Mouse (Mus musculus): ENCODE data around the gene Ptcd2. TPM values are rescaled to one million over a fixed set of nuclear protein-coding genes. Genes with fewer than 3 reads are reported as not detected.

Ptcd2 gene
- total and polyA plus RNA-seq, 2 experiments from 2014 or later = 47.6 to 57.6 TPM

DNA sequence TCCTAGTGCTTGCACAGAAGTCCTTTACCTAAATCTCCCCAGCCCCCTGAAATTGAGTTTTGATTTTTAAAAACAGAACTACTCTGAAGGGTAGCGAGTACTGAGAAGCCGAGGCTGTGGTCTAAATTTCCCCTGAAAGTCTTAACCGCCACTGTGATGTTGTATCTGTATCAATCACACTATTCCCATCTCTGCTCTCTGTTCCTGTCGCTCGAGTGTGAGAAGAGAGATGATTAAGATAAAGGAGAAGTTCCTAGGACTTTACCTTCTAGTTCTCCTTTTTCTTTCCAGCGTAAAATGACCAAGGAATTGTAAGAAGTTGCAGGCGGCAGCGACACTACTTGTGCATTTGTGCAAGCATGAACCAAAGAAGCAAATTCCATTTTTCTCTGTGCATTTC lies 38.3 kb downstream of the Ptcd2 start:
- no peak for DNase-seq
- no peak for TF ChIP-seq CTCF (IDR thresholded peaks at IDR 0.05; ENCODE audit: low read depth)
- Histone ChIP-seq H3K9me3 (ENCODE audit: low read length) (no peaks in the 10 kb centered on the region), H3K36me3 (ENCODE audit: insufficient read depth) (no peaks in the 10 kb centered on the region), H3K27ac (ENCODE audit: low read depth, low read length) (no peak overlapping the region), H3K9ac (no peak overlapping the region), H3K27me3 (ENCODE audit: insufficient read depth, low read length) (no peaks in the 10 kb centered on the region), H3K4me3 (ENCODE audit: low read depth, low read length) (no peak overlapping the region), H3K4me2 (ENCODE audit: low read depth) (no peak overlapping the region), H3K4me1 (ENCODE audit: insufficient read depth) (peaks cover 4% of the 10 kb centered on the region; the same call in 1 of the 2 replicates)
- 94% methylated on average over 8 of the region's 8 CpGs for WGBS
- ATAC-seq = no peak

DNA sequence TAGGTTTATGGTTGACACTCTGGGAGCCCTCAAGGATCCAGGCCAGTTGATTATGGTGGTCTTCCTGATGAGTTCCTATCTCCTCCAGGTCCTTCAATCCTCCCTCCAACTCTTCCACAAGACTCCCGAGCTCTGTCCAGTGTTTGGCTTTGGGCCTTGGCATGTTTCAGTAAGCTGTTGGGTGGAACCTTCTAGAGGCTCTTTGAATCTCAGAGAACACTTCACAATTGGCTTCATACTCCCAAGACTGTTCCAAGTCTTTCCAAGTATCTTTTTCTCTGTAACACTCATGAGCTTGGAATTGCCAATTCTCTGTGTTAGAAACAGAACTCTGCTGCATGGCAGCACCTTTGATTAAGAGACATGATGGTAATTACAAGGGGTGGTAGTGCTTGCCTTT lies 39.3 kb downstream of the Ptcd2 start:
- ATAC-seq = no peak
- H3K9me3 ChIP-seq (ENCODE audit: low read length) = no peaks in the 10 kb centered on the region
- 85% methylated on average over 1 of the region's 1 CpGs for WGBS
- H3K9ac ChIP-seq = no peak overlapping the region
- no peaks in the 10 kb centered on the region for H3K27me3 ChIP-seq (ENCODE audit: insufficient read depth, low read length)
- H3K36me3 ChIP-seq (ENCODE audit: insufficient read depth) = no peaks in the 10 kb centered on the region
- H3K4me2 ChIP-seq (ENCODE audit: low read depth) = no peak overlapping the region
- no peak for TF ChIP-seq CTCF (IDR thresholded peaks at IDR 0.05; ENCODE audit: low read depth)
- DNase-seq = no peak
- no peak overlapping the region for H3K4me3 ChIP-seq (ENCODE audit: low read depth, low read length)
- no peak overlapping the region for H3K27ac ChIP-seq (ENCODE audit: low read depth, low read length)
- peaks cover 4% of the 10 kb centered on the region; the same call in 1 of the 2 replicates for H3K4me1 ChIP-seq (ENCODE audit: insufficient read depth)

DNA sequence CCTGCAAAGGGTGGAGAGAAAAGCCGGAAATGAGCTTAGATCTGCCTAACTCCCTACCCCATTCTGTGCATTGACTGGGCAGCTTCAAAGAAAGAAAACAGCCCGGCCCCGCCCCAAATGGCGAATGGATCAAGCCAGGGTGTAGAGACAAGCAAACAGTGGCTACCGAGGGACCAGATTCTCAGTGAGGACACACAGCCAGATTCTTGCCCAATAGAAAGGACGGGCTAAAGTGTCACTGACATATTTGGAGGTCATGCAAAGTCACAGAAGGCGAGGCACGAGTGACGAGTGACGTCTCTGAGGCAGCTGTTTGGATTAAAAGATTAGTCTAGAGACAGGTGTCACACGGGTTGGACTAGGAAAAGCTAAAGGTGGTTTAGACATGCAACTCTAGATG lies 40.1 kb downstream of the Ptcd2 start:
- 70% methylated on average over 11 of the region's 11 CpGs for WGBS

DNA sequence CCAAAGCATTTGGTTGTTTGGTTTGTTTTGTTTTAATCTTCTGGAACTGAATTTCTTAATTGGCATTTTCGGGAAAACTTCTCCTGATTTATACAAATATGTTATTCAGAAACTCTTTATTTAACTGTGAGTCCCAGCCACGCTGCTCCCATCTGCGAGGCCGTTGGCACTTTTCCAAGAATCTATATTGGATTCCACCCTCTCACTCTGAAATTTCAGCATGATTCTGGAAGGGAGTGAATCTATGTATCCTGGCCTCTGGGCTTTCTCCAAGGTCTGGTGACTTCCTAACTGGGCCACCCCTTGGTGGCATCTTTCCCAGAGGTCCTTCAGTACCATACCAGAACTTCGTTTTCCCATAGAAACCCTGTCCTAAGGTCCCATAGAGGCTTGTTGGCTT lies 40.7 kb downstream of the Ptcd2 start:
- WGBS = 43% methylated on average over 5 of the region's 5 CpGs
- Histone ChIP-seq H3K4me1 (ENCODE audit: insufficient read depth) (peaks cover 4% of the 10 kb centered on the region; the same call in 1 of the 2 replicates), H3K36me3 (ENCODE audit: insufficient read depth) (no peaks in the 10 kb centered on the region), H3K4me2 (ENCODE audit: low read depth) (no peak overlapping the region), H3K9me3 (ENCODE audit: low read length) (no peaks in the 10 kb centered on the region), H3K27me3 (ENCODE audit: insufficient read depth, low read length) (no peaks in the 10 kb centered on the region), H3K9ac (no peak overlapping the region), H3K4me3 (ENCODE audit: low read depth, low read length) (no peak overlapping the region), H3K27ac (ENCODE audit: low read depth, low read length) (peak overlapping the region; percentile 24; the same call in 1 of the 2 replicates)
- ATAC-seq = peak; percentile 70
- DNase-seq = peak; percentile 83
- TF ChIP-seq CTCF (IDR thresholded peaks at IDR 0.05; ENCODE audit: low read depth) = no peak

More for the DNA sequence above, 40.1 kb downstream of the Ptcd2 start:
- DNase-seq = no peak
- Histone ChIP-seq H3K4me1 (ENCODE audit: insufficient read depth) (peaks cover 4% of the 10 kb centered on the region; the same call in 1 of the 2 replicates), H3K27me3 (ENCODE audit: insufficient read depth, low read length) (no peaks in the 10 kb centered on the region), H3K36me3 (ENCODE audit: insufficient read depth) (no peaks in the 10 kb centered on the region), H3K9ac (no peak overlapping the region), H3K27ac (ENCODE audit: low read depth, low read length) (peak overlapping the region; percentile 24; the same call in 1 of the 2 replicates), H3K4me2 (ENCODE audit: low read depth) (no peak overlapping the region), H3K4me3 (ENCODE audit: low read depth, low read length) (no peak overlapping the region), H3K9me3 (ENCODE audit: low read length) (no peaks in the 10 kb centered on the region)
- no peak; the same call in 1 of the 2 replicates for ATAC-seq
- TF ChIP-seq CTCF (IDR thresholded peaks at IDR 0.05; ENCODE audit: low read depth) = no peak

DNA sequence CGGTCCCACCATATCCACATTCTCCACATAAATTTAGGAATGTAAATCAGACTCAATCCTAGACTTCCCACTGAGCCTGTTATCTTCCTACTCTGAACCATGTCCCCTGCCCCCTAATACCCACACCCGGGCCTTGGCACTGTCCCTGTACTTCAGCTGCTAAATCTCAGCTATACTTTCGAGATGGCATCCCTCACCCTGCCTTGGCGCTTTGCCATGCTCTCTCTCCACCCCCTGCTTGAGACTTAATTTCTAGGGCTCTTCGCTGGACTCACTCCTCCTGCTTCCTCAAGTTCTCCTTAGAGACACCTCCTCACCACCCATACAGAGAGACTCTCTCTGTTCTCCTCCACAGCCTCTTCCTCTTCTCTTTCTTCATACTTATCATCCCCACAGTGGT lies 44.6 kb downstream of the Ptcd2 start:
- Histone ChIP-seq H3K4me1 (ENCODE audit: insufficient read depth) (peaks cover 4% of the 10 kb centered on the region; the same call in 1 of the 2 replicates), H3K4me3 (ENCODE audit: low read depth, low read length) (no peak overlapping the region), H3K9me3 (ENCODE audit: low read length) (no peaks in the 10 kb centered on the region), H3K36me3 (ENCODE audit: insufficient read depth) (no peaks in the 10 kb centered on the region), H3K9ac (no peak overlapping the region), H3K27ac (ENCODE audit: low read depth, low read length) (no peak overlapping the region), H3K27me3 (ENCODE audit: insufficient read depth, low read length) (no peaks in the 10 kb centered on the region), H3K4me2 (ENCODE audit: low read depth) (no peak overlapping the region)
- DNase-seq (no peak), ATAC-seq (no peak)
- no peak for TF ChIP-seq CTCF (IDR thresholded peaks at IDR 0.05; ENCODE audit: low read depth)
- 75% methylated on average over 5 of the region's 5 CpGs for WGBS

DNA sequence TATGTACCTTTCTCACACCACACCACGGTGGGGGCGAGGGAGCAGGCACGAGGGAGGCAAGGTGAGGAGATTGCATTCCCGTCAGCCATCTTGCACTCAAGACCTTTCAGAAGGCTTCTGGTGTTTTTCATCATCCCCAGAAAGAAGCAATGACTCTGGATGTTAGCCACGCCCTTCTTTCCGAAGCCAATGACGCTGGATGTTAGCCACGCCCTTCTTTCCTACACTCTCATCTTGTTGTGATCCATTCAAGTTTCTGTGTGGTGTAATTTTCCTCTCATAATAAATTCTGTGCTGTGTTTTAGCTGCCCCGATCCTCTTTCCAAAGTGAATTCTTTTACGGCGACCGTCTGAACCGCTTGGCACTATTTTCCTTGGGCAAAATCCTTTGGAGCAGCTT lies 50.3 kb downstream of the Ptcd2 start:
- ATAC-seq (no peak), DNase-seq (no peak)
- Histone ChIP-seq H3K4me2 (ENCODE audit: low read depth) (no peak overlapping the region), H3K27ac (ENCODE audit: low read depth, low read length) (no peak overlapping the region), H3K9me3 (ENCODE audit: low read length) (no peaks in the 10 kb centered on the region), H3K4me1 (ENCODE audit: insufficient read depth) (no peaks in the 10 kb centered on the region), H3K27me3 (ENCODE audit: insufficient read depth, low read length) (no peaks in the 10 kb centered on the region), H3K9ac (no peak overlapping the region), H3K4me3 (ENCODE audit: low read depth, low read length) (no peak overlapping the region), H3K36me3 (ENCODE audit: insufficient read depth) (no peaks in the 10 kb centered on the region)
- TF ChIP-seq CTCF (IDR thresholded peaks at IDR 0.05; ENCODE audit: low read depth) = no peak
- 94% methylated on average over 13 of the region's 13 CpGs for WGBS

DNA sequence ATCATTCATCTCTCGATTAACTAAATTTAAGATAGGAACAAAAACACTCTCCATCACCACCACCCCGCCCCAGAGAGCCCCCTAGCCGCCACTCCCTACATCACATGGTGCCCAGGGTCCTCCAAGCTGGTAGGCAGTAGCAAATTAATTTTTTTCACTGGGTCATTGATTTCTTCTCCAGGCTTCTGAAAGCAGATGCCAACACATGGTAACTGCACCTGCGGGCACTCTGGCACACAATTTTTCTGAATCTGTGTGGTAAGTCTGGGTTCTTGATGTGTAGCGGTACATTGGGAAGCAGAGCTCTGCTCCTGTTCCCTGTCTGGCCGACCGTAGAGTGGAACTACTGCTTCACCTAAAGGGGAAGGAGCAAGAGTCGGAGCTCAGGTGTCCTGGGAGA lies 53.7 kb downstream of the Ptcd2 start:
- no peaks in the 10 kb centered on the region for H3K9me3 ChIP-seq (ENCODE audit: low read length)
- 92% methylated on average over 8 of the region's 8 CpGs for WGBS

More for the DNA sequence above, 53.7 kb downstream of the Ptcd2 start:
- no peak overlapping the region for H3K9ac ChIP-seq
- TF ChIP-seq CTCF (IDR thresholded peaks at IDR 0.05; ENCODE audit: low read depth) = no peak
- H3K27me3 ChIP-seq (ENCODE audit: insufficient read depth, low read length) = no peaks in the 10 kb centered on the region
- H3K36me3 ChIP-seq (ENCODE audit: insufficient read depth) = no peaks in the 10 kb centered on the region
- no peak overlapping the region for H3K4me2 ChIP-seq (ENCODE audit: low read depth)
- ATAC-seq = no peak
- no peaks in the 10 kb centered on the region for H3K4me1 ChIP-seq (ENCODE audit: insufficient read depth)
- H3K27ac ChIP-seq (ENCODE audit: low read depth, low read length) = no peak overlapping the region
- DNase-seq = no peak
- no peak overlapping the region for H3K4me3 ChIP-seq (ENCODE audit: low read depth, low read length)
